Mouse (Mus musculus) left cerebral cortex, adult 2 months (tissue): ENCODE results near the gene Nsun4. TPM values are rescaled to one million over a fixed set of nuclear protein-coding genes. Genes with fewer than 3 reads are reported as not detected.
A peak's percentile ranks its signal among the peaks of the same experiment; 100 is the strongest.

ENCODE experiments used
- DNase-seq, 2 experiments: peaks; one replicate each; pipeline ENCODE4 v3.0.0; 2021 to 2022; ENCODE audit warnings: low spot score in 2 of 2, mixed read lengths in 1 of 2; ENCODE audit errors: extremely low spot score in 1 of 2
- H3K27ac ChIP-seq: fragments of 200-600 bp; 2 replicates; pipeline ENCODE4 v1.8.1; 2022
- H3K4me3 ChIP-seq: fragments of 200-600 bp; 2 replicates; pipeline ENCODE4 v1.8.1; 2022
- CTCF ChIP-seq: fragments of 200-600 bp; IDR thresholded peaks from 2 replicates; pipeline ENCODE4 v1.8.1; 2022; ENCODE audit warnings: antibody characterized with exemption, mild to moderate bottlenecking, moderate library complexity
- intact Hi-C: fragments of 180-260 bp; cut with DNase I; formaldehyde crosslinking; loops from one replicate; pipeline ENCODE4 v1.15.1; 2025
- total RNA-seq, 2 experiments: library from RNA; stranded (reverse); gene quantifications; 2 replicates each; pipeline ENCODE4 v1.2.3; 2021

The Nsun4 gene
- total RNA-seq, 2 experiments from 2014 or later = 10.9 to 12.8 TPM

GRCm38 (mm10) chr4:116040466-116040865 is 13.2 kb downstream of the Nsun4 start:
- intact Hi-C loops = no loop called here
- Histone ChIP-seq H3K27ac (no peak overlapping the region), H3K4me3 (no peak overlapping the region)
- no peak for TF ChIP-seq CTCF
- DNase-seq = no peak

GRCm38 (mm10) chr4:116033374-116033773 is 20.3 kb downstream of the Nsun4 start:
- peak overlapping the region; percentile 74 for H3K27ac ChIP-seq
- peak in 1 of 2 experiments; percentile 58 for DNase-seq
- TF ChIP-seq CTCF = no peak
- H3K4me3 ChIP-seq = no peak overlapping the region
- intact Hi-C loops = loop anchor here (1.0 kb wide), 1 partner anchor 17 kb away; no protein-coding TSS in a partner anchor

- no peak for TF ChIP-seq CTCF
- DNase-seq = no peak
- peak overlapping the region; percentile 74 for H3K27ac ChIP-seq
- H3K4me3 ChIP-seq = no peak overlapping the region
- intact Hi-C loops = loop anchor here (1.0 kb wide), 1 partner anchor 17 kb away; no protein-coding TSS in a partner anchor
Observed at GRCm38 (mm10) chr4:116032906-116033305, 20.8 kb downstream of the Nsun4 start.

GRCm38 (mm10) chr4:116017902-116018746 is 35.6 kb downstream of the Nsun4 start, which contains the start of gene Faah:
Gene Faah (minus strand): TSS chr4:116017926.
- peak within 1 kb of the TSS; percentile 96 for H3K27ac ChIP-seq
- no peak for DNase-seq
- intact Hi-C loops = no loop called here
- TF ChIP-seq CTCF = no peak
- H3K4me3 ChIP-seq = peak within 1 kb of the TSS; percentile 79

- no peak for TF ChIP-seq CTCF
- Histone ChIP-seq H3K27ac (peak overlapping the region; percentile 96), H3K4me3 (peak overlapping the region; percentile 79)
- peak; percentile 76 to 78 for DNase-seq
- intact Hi-C loops = no loop called here
Observed at GRCm38 (mm10) chr4:116017300-116017901, 36.3 kb downstream of the Nsun4 start.

GRCm38 (mm10) chr4:116016862-116017299 is 36.8 kb downstream of the Nsun4 start:
- peak overlapping the region; percentile 79 for H3K4me3 ChIP-seq

GRCm38 (mm10) chr4:116016396-116016795 is 37.3 kb downstream of the Nsun4 start:
- no peak for DNase-seq

More at GRCm38 (mm10) chr4:116016862-116017299, 36.8 kb downstream of the Nsun4 start:
- H3K27ac ChIP-seq = peak overlapping the region; percentile 96
- no peak for TF ChIP-seq CTCF
- DNase-seq = no peak
- intact Hi-C loops = loop anchor here (1.0 kb wide), 1 partner anchor 16 kb away; no protein-coding TSS in a partner anchor

GRCm38 (mm10) chr4:116015996-116016395 is 37.7 kb downstream of the Nsun4 start:
- TF ChIP-seq CTCF = no peak
- DNase-seq = peak in 1 of 2 experiments; percentile 69
- H3K4me3 ChIP-seq = peak overlapping the region; percentile 79
- H3K27ac ChIP-seq = peak overlapping the region; percentile 96
- intact Hi-C loops = loop anchor here (1.0 kb wide), 1 partner anchor 17 kb away; no protein-coding TSS in a partner anchor

More at GRCm38 (mm10) chr4:116016396-116016795, 37.3 kb downstream of the Nsun4 start:
- intact Hi-C loops = loop anchor here (1.0 kb wide), 1 partner anchor 17 kb away; no protein-coding TSS in a partner anchor
- TF ChIP-seq CTCF = no peak
- H3K4me3 ChIP-seq = peak overlapping the region; percentile 79
- peak overlapping the region; percentile 96 for H3K27ac ChIP-seq

- DNase-seq = no peak
- intact Hi-C loops = no loop called here
- Histone ChIP-seq H3K27ac (peak overlapping the region; percentile 96), H3K4me3 (peak overlapping the region; percentile 79)
- no peak for TF ChIP-seq CTCF
Observed at GRCm38 (mm10) chr4:116015502-116015901, 38.2 kb downstream of the Nsun4 start.

- H3K27ac ChIP-seq = no peak overlapping the region
- no peak for TF ChIP-seq CTCF
- intact Hi-C loops = no loop called here
- no peak overlapping the region for H3K4me3 ChIP-seq
- no peak for DNase-seq
Observed at GRCm38 (mm10) chr4:116010186-116010585, 43.5 kb downstream of the Nsun4 start.

- no peak overlapping the region for H3K27ac ChIP-seq
Observed at GRCm38 (mm10) chr4:116001206-116001605, 52.5 kb downstream of the Nsun4 start.

GRCm38 (mm10) chr4:116000671-116001070 is 53.0 kb downstream of the Nsun4 start:
- intact Hi-C loops = loop anchor here (5.0 kb wide), 1 partner anchor 268 kb away; no protein-coding TSS in a partner anchor
- TF ChIP-seq CTCF = no peak
- H3K4me3 ChIP-seq = no peak overlapping the region
- DNase-seq = no peak
- no peak overlapping the region for H3K27ac ChIP-seq

More at GRCm38 (mm10) chr4:116001206-116001605, 52.5 kb downstream of the Nsun4 start:
- intact Hi-C loops = loop anchor here (5.0 kb wide), 1 partner anchor 269 kb away; no protein-coding TSS in a partner anchor
- no peak for DNase-seq
- no peak overlapping the region for H3K4me3 ChIP-seq
- no peak for TF ChIP-seq CTCF
